Mouse (Mus musculus) ES-E14 (cell line): ENCODE data around the gene Nagpa. TPM values are rescaled to one million over a fixed set of nuclear protein-coding genes. Genes with fewer than 3 reads are reported as not detected.
"Not testable (repeated sequence)": the region's sequence is repeated elsewhere in the genome, so short reads cannot be mapped to it uniquely, and the experiment has no call there.

ENCODE experiments used
- DNase-seq: peaks from one replicate; pipeline ENCODE4 v3.0.0-alpha.2; 2013; ENCODE audit warnings: low read depth, low spot score
- H3K27ac ChIP-seq: 2 replicates; pipeline ENCODE4 v1.5.1; 2012; ENCODE audit warnings: low read depth, mild to moderate bottlenecking, low read length, moderate library complexity, mixed read lengths; ENCODE audit not compliant: poor library complexity, insufficient read depth, severe bottlenecking
- H3K36me3 ChIP-seq: 2 replicates; pipeline ENCODE4 v1.6.1; 2012; ENCODE audit warnings: mild to moderate bottlenecking, low read length, moderate library complexity, mixed read lengths; ENCODE audit not compliant: control insufficient read depth, poor library complexity, insufficient read depth, severe bottlenecking
- H3K4me1 ChIP-seq, 2 experiments: fragments of 150-350 bp in 1 of 2; sonication (generic) in 1 of 2; 2 replicates each; pipeline ENCODE4 v1.6.1; 2012; ENCODE audit warnings: low read length in 2 of 2, mild to moderate bottlenecking in 1 of 2, mixed read lengths in 1 of 2; ENCODE audit not compliant: control insufficient read depth in 2 of 2, insufficient read depth in 2 of 2, poor library complexity in 1 of 2
- H3K4me3 ChIP-seq, 2 experiments: fragments of 150-350 bp in 1 of 2; sonication (generic) in 1 of 2; 2 replicates each; pipeline ENCODE4 v1.5.1; 2012; ENCODE audit warnings: low read length in 2 of 2, low read depth in 1 of 2, mild to moderate bottlenecking in 1 of 2, mixed read lengths in 1 of 2; ENCODE audit not compliant: insufficient read depth in 1 of 2, poor library complexity in 1 of 2, severe bottlenecking in 1 of 2
- H3K9ac ChIP-seq: 2 replicates; pipeline ENCODE4 v1.6.1; 2012; ENCODE audit warnings: low read depth, mild to moderate bottlenecking, low read length, mixed read lengths; ENCODE audit not compliant: poor library complexity, insufficient read depth, severe bottlenecking
- H3K9me3 ChIP-seq: fragments of 150-350 bp; sonication (generic); 2 replicates; pipeline ENCODE4 v1.6.1; 2012; ENCODE audit warnings: low read depth, mild to moderate bottlenecking, low read length; ENCODE audit not compliant: control insufficient read depth, insufficient read depth
- CHD2 ChIP-seq: IDR thresholded peaks from 2 replicates; pipeline ENCODE4 v1.6.1; 2014; ENCODE audit warnings: mild to moderate bottlenecking, low read depth, low read length, inconsistent platforms
- HCFC1 ChIP-seq: IDR thresholded peaks from 2 replicates; pipeline ENCODE4 v1.6.1; 2012; ENCODE audit warnings: low read length, inconsistent platforms, borderline replicate concordance; ENCODE audit not compliant: insufficient read depth
- MAFK ChIP-seq: IDR thresholded peaks from 2 replicates; pipeline ENCODE4 v1.6.1; 2014; ENCODE audit warnings: mild to moderate bottlenecking, low read depth, low read length, inconsistent platforms; ENCODE audit not compliant: insufficient read depth
- ZC3H11A ChIP-seq: IDR thresholded peaks from 2 replicates; pipeline ENCODE4 v1.6.1; 2012; ENCODE audit warnings: low read depth, mild to moderate bottlenecking, inconsistent platforms, low read length, borderline replicate concordance
- ZNF384 ChIP-seq: IDR thresholded peaks from 2 replicates; pipeline ENCODE4 v1.6.1; 2012; ENCODE audit warnings: low read depth, low read length, inconsistent platforms
- in situ Hi-C, 2 experiments: fragments of 600-800 bp; cut with MboI; formaldehyde crosslinking; loops; one replicate each; pipeline ENCODE4 v1.15.1; 2025; ENCODE audit warnings: low sequenced_read_pairs in 2 of 2, inconsistent platforms in 1 of 2; ENCODE audit not compliant: unreplicated experiment in 2 of 2
- total RNA-seq: library from RNA; depleted of rRNA; stranded (reverse); fragments of 300-350 nt; gene quantifications from 2 replicates; pipeline ENCODE4 v1.2.3, GENCODE M21; 2012

Nagpa gene
- total RNA-seq, 1 experiment: 40.3 TPM

DNA sequence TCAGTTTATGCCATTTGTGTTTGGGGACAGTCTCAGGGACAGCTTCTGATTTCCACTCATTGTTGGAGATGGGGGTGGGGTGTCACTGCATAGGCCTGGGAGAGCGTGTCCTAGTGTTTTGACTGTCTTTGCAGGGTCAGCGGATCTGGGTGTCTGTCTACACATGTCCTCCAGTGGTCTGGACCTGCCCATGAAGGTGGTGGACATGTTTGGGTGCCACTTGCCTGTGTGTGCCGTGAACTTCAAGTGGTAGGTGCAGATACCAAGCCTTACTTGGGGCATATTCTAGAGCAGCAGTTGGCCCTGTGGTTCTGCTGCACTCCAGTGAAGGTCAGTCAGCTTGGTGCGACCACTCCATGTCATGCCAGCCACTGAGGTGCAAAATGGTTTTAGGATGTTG, 38.5 kb upstream of the Nagpa start:
- no peaks in the 10 kb centered on the region for H3K9me3 ChIP-seq
- DNase-seq: no peak
- in situ Hi-C loops: no loop called here
- H3K4me3 ChIP-seq: no peak overlapping the region
- no peak for TF ChIP-seq ZNF384
- TF ChIP-seq CHD2: no peak
- no peak for TF ChIP-seq HCFC1
- no peak for TF ChIP-seq ZC3H11A
- TF ChIP-seq MAFK: no peak
- no peak overlapping the region for H3K9ac ChIP-seq
- peaks cover 56% of the 10 kb centered on the region for H3K36me3 ChIP-seq
- no peak overlapping the region for H3K27ac ChIP-seq
- H3K4me1 ChIP-seq: no peaks in the 10 kb centered on the region; a peak in 1 of 4 replicates

DNA sequence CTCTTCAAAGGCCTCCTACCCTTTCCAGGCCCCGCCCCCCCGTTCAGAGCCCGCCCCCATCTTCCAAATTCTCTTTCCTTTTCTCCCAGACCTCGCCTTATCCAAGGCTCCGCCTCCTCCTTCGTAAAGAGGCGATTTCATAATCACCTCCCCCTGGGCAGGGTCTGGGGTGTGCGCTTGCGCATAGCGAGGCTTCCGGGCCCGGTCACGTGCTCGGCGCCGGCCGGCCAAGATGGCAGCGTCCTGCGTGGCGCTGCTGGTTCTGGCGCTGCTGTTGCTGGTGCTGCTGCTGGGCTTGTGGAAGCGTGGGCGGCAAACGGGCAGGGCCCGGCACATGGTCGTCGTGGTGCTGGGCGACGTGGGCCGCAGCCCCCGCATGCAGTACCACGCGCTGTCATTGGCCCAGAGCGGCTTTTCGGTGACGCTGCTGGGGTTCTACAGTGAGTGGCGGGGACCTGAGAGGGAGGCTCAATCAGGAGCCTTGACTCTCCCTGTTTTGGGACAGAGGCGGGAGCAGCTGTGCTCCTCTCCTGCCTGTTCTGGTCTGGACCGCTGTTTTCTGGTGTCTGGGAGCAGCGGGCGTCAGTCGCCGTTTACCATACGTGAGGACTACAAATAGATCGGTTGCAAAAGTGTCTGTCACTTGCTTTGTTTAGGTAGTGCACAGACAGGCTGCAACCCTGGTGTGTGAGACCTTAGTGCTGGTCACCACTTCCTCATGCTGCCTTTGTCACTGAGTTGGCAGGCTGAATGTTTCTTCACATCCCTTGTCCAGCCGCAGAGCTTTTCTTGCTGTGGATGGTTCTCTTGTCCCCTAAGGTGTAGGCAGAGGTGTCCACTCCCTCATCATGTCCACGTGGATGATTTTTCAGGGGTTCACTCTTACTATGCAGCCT, 29.9 kb upstream of the Nagpa start, which contains the start of gene Alg1:
TSS of gene Alg1 (plus strand) at position 204 of the 896 bp plus-strand sequence.
- peak; percentile 96 for DNase-seq
- Histone ChIP-seq H3K9ac (peak within 1 kb of the TSS; percentile 98), H3K36me3 (peaks cover 6% of the 10 kb centered on the region; the same call in 1 of the 2 replicates), H3K9me3 (no peaks in the 10 kb centered on the region), H3K4me3 (peak within 1 kb of the TSS; percentile 90 to 98), H3K4me1 (no peaks in the 10 kb centered on the region), H3K27ac (peak within 1 kb of the TSS; percentile 28; the same call in 1 of the 2 replicates)
- in situ Hi-C loops: no loop called here
- TF ChIP-seq ZNF384: no peak
- no peak for TF ChIP-seq MAFK
- no peak for TF ChIP-seq HCFC1
- no peak for TF ChIP-seq ZC3H11A
- TF ChIP-seq CHD2: no peak

DNA sequence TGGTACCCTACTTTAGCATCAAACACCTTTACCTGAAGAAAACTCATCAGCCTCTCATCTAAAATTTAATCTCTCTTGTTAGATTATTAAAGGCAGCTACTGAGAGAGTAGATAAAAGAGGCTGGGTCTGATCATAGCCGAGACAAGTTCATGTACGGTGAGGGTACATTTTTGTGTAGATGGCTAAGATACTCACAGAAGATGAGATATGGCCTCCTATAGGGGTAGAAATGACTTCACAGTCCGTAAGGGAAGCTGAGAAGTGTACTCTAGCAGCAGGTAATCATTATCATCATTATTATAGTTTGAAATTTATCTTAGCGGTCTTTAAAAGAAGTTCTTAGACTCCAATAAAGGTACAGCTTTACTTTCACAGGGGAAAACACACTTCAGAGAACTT, 29.2 kb upstream of the Nagpa start:
- Histone ChIP-seq H3K36me3 (peaks cover 6% of the 10 kb centered on the region; the same call in 1 of the 2 replicates), H3K27ac (no peak overlapping the region), H3K9ac (no peak overlapping the region), H3K4me1 (no peaks in the 10 kb centered on the region), H3K4me3 (no peak overlapping the region), H3K9me3 (no peaks in the 10 kb centered on the region)
- TF ChIP-seq MAFK (no peak), HCFC1 (no peak), ZC3H11A (no peak), ZNF384 (no peak), CHD2 (no peak)
- in situ Hi-C loops: no loop called here
- DNase-seq: no peak

DNA sequence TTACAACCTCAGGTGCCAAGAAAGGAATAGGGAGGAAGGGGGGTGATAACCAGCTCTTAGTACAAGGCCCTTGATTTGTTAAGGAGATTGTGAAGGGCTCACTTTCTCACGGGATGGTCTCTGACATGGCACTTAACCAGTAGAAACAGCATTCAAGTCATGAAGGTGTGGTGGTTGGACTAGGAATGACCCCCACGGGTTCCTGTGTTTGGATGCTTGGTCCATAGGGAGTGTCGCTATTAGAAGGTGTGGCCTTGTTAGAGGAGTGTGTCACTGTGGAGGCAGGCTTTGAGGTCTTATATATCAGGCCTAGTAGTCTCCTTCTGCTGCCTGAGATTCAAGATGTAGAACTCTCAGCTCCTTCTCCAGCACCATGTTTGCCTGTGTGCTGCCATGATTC, 24.3 kb upstream of the Nagpa start:
- H3K4me1 ChIP-seq, H3K9me3 ChIP-seq, H3K4me3 ChIP-seq, H3K36me3 ChIP-seq, H3K27ac ChIP-seq, H3K9ac ChIP-seq, DNase-seq, in situ Hi-C loops: not testable (repeated sequence)

DNA sequence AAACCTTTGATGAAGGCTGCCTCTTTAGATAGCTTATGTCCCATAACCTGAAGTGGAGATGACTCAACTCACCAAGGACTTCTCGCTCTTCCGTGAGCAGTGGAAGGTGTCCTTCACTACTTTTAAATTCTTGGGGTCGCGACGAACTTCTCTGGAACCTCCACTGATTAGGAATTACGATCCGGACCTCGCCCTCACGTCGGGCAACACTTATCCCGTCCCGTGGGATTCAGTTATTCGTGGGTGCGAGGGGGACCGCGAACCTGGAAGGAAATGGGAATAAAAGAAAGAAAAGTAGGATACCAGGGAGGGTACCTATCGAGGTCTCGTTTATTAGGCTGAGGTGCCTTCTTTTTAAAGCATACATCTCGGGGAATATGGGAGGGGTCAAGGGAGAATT, 23.7 kb upstream of the Nagpa start:
- DNase-seq, H3K4me1 ChIP-seq, in situ Hi-C loops, H3K9ac ChIP-seq, H3K27ac ChIP-seq, H3K9me3 ChIP-seq, H3K4me3 ChIP-seq, H3K36me3 ChIP-seq: not testable (repeated sequence)

DNA sequence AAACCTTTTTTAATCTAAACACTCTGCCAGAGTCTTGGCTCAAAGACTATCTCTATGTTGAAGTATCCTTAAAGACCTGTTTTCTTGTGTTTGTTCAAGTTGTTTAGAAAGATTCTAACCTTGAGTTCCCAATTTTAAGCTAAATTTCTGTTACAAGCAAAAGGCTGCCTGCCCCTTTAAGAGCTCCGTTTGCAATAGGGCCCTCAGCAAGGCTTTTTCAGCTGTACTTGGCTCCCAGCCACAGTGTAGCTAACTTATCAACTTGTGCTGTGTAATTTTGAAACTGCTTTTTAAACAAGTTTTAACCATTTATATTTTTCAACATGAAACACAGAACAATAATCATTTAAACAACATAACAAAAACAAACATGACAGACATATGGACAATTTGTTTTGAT, 22.7 kb upstream of the Nagpa start:
- H3K9me3 ChIP-seq, H3K27ac ChIP-seq, H3K36me3 ChIP-seq, in situ Hi-C loops, DNase-seq, H3K4me3 ChIP-seq, H3K9ac ChIP-seq, H3K4me1 ChIP-seq: not testable (repeated sequence)
